Mouse (Mus musculus): ENCODE data around the gene Col4a4. TPM values are rescaled to one million over a fixed set of nuclear protein-coding genes. Genes with fewer than 3 reads are reported as not detected.

Col4a4 gene
- total and polyA plus RNA-seq, 2 experiments from 2014 or later = 0.40 to 0.42 TPM

DNA sequence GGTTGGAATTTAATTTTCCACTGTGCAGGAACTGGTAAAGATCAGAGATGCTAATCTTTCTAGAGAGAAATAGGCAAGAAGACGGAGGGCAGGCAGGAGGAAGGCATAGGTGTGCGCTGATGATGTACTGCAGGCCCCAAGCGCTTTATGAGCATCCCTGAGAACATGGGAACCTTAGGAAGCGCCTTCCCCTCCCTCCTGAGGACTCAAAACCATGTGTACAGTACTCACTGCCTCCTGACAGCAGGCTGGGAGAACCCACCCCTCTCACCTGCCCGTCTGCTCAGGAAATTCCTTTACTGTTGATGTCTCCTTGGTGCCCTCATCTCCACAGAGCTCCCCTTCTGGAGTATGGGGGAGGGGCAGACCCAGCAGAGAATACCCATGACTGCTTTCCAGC lies 175.1 kb downstream of the Col4a4 start:
- H3K27me3 ChIP-seq (ENCODE audit: insufficient read depth, low read length) = no peaks in the 10 kb centered on the region
- H3K9me3 ChIP-seq (ENCODE audit: low read length) = no peaks in the 10 kb centered on the region
- H3K36me3 ChIP-seq (ENCODE audit: insufficient read depth, low read length) = no peaks in the 10 kb centered on the region
- no peak overlapping the region for H3K27ac ChIP-seq
- H3K4me2 ChIP-seq (ENCODE audit: low read depth, low read length) = no peak overlapping the region
- ATAC-seq (no peak), DNase-seq (ENCODE audit: low spot score) (no peak)
- 0 out of 2 replicates have a peak, but pooled peaks cover 3% of the 10 kb centered on the region for H3K4me1 ChIP-seq (ENCODE audit: insufficient read depth, low read length)
- TF ChIP-seq CTCF (IDR thresholded peaks at IDR 0.05; ENCODE audit: low read depth) = no peak
- no peak overlapping the region for H3K9ac ChIP-seq (replicated peaks; ENCODE audit: low read length)
- 75% methylated on average over 5 of the region's 5 CpGs for WGBS
- no peak overlapping the region for H3K4me3 ChIP-seq (ENCODE audit: low read length)

- 78% methylated on average over 3 of the region's 3 CpGs for WGBS
- Histone ChIP-seq H3K4me1 (ENCODE audit: insufficient read depth, low read length) (0 out of 2 replicates have a peak, but pooled peaks cover 3% of the 10 kb centered on the region), H3K4me2 (ENCODE audit: low read depth, low read length) (no peak overlapping the region), H3K4me3 (ENCODE audit: low read length) (no peak overlapping the region), H3K9ac (replicated peaks; ENCODE audit: low read length) (no peak overlapping the region), H3K9me3 (ENCODE audit: low read length) (no peaks in the 10 kb centered on the region), H3K27me3 (ENCODE audit: insufficient read depth, low read length) (no peaks in the 10 kb centered on the region), H3K27ac (no peak overlapping the region), H3K36me3 (ENCODE audit: insufficient read depth, low read length) (no peaks in the 10 kb centered on the region)
- no peak for TF ChIP-seq CTCF (IDR thresholded peaks at IDR 0.05; ENCODE audit: low read depth)
- ATAC-seq (no peak), DNase-seq (ENCODE audit: low spot score) (no peak)
Measured at GRCm38 (mm10) chr1:82410548-82410947, 176.1 kb downstream of the Col4a4 start.

GRCm38 (mm10) chr1:82409271-82409670 lies 177.4 kb downstream of the Col4a4 start:
- ATAC-seq (no peak), DNase-seq (ENCODE audit: low spot score) (no peak)
- 0 out of 2 replicates have a peak, but pooled peaks cover 3% of the 10 kb centered on the region for H3K4me1 ChIP-seq (ENCODE audit: insufficient read depth, low read length)
- no peak overlapping the region for H3K4me3 ChIP-seq (ENCODE audit: low read length)
- no peak overlapping the region for H3K9ac ChIP-seq (replicated peaks; ENCODE audit: low read length)
- no peaks in the 10 kb centered on the region for H3K36me3 ChIP-seq (ENCODE audit: insufficient read depth, low read length)
- no peak overlapping the region for H3K27ac ChIP-seq
- no peak for TF ChIP-seq CTCF (IDR thresholded peaks at IDR 0.05; ENCODE audit: low read depth)
- no peak overlapping the region for H3K4me2 ChIP-seq (ENCODE audit: low read depth, low read length)
- no peaks in the 10 kb centered on the region for H3K9me3 ChIP-seq (ENCODE audit: low read length)
- no peaks in the 10 kb centered on the region for H3K27me3 ChIP-seq (ENCODE audit: insufficient read depth, low read length)
- 86% methylated on average over 9 of the region's 9 CpGs for WGBS

- DNase-seq (ENCODE audit: low spot score) (no peak), ATAC-seq (no peak)
- Histone ChIP-seq H3K4me1 (ENCODE audit: insufficient read depth, low read length) (0 out of 2 replicates have a peak, but pooled peaks cover 3% of the 10 kb centered on the region), H3K9me3 (ENCODE audit: low read length) (no peaks in the 10 kb centered on the region), H3K4me3 (ENCODE audit: low read length) (no peak overlapping the region), H3K36me3 (ENCODE audit: insufficient read depth, low read length) (no peaks in the 10 kb centered on the region), H3K9ac (replicated peaks; ENCODE audit: low read length) (no peak overlapping the region), H3K27me3 (ENCODE audit: insufficient read depth, low read length) (no peaks in the 10 kb centered on the region), H3K4me2 (ENCODE audit: low read depth, low read length) (no peak overlapping the region), H3K27ac (no peak overlapping the region)
- TF ChIP-seq CTCF (IDR thresholded peaks at IDR 0.05; ENCODE audit: low read depth) = no peak
- WGBS = 68% methylated on average over 3 of the region's 3 CpGs
Measured at GRCm38 (mm10) chr1:82407786-82408185, 178.9 kb downstream of the Col4a4 start.

Other genes starting within 250 kb of the Col4a4 start
- gene Col4a3, start 72 bp upstream of the Col4a4 start, total RNA-seq (2014; rRNA removed) = 0.29 and 0.94 TPM in 2 replicates
- gene Col4a3, start 72 bp upstream of the Col4a4 start, polyA plus RNA-seq (2015; fragmentation: Nextera tagmentation; extraction: Ambion mirVana) = 0.71 and 0.79 TPM in 2 replicates
- 309 and 364 TPM in 2 replicates for gene Mff, start 138.0 kb upstream of the Col4a4 start, total RNA-seq (2014; rRNA removed)
- 410 and 416 TPM in 2 replicates for gene Mff, start 138.0 kb upstream of the Col4a4 start, polyA plus RNA-seq (2015; fragmentation: Nextera tagmentation; extraction: Ambion mirVana)
- gene Tm4sf20, start 181.6 kb upstream of the Col4a4 start, total RNA-seq (2014; rRNA removed) = not detected in 2 replicates
- not detected in 2 replicates for gene Tm4sf20, start 181.6 kb upstream of the Col4a4 start, polyA plus RNA-seq (2015; fragmentation: Nextera tagmentation; extraction: Ambion mirVana)
- not detected in 2 replicates for gene Gm47791, start 184.4 kb upstream of the Col4a4 start, total RNA-seq (2014; rRNA removed)
- not detected in 2 replicates for gene Gm47791, start 184.4 kb upstream of the Col4a4 start, polyA plus RNA-seq (2015; fragmentation: Nextera tagmentation; extraction: Ambion mirVana)

All from hindbrain, postnatal 0 days (tissue).